Mouse (Mus musculus) neural tube, embryonic 11.5 days (tissue): ENCODE data around the gene Slc36a1. TPM values are rescaled to one million over a fixed set of nuclear protein-coding genes. Genes with fewer than 3 reads are reported as not detected.

Experiments
- ATAC-seq: fragments of 200-750 bp; cut with Nextera tagmentation; 2 replicates; pipeline ENCODE4 v1.8.0; 2017; ENCODE audit warnings: moderate number of reproducible peaks, mild to moderate bottlenecking, moderate TSS enrichment, moderate library complexity; ENCODE audit not compliant: insufficient read depth, low FRiP score, low TSS enrichment
- DNase-seq: peaks from one replicate; pipeline ENCODE4 v3.0.0-alpha.2; 2015; ENCODE audit warnings: low spot score
- H3K27ac ChIP-seq: fragments of 300-500 bp; sonication (generic); 2 replicates; pipeline ENCODE4 v1.5.1; 2014; ENCODE audit warnings: low read depth, mild to moderate bottlenecking, low read length
- H3K27me3 ChIP-seq: fragments of 300-500 bp; sonication (generic); 2 replicates; pipeline ENCODE4 v1.6.1; 2014; ENCODE audit warnings: mild to moderate bottlenecking, low read length, mixed read lengths; ENCODE audit not compliant: control insufficient read depth, insufficient read depth
- H3K36me3 ChIP-seq: fragments of 300-500 bp; sonication (generic); 2 replicates; pipeline ENCODE4 v1.6.1; 2014; ENCODE audit warnings: mild to moderate bottlenecking, low read length, moderate library complexity, mixed read lengths; ENCODE audit not compliant: control insufficient read depth, insufficient read depth
- H3K4me1 ChIP-seq: fragments of 300-500 bp; sonication (generic); 2 replicates; pipeline ENCODE4 v1.6.1; 2014; ENCODE audit warnings: low read length, mixed read lengths; ENCODE audit not compliant: control insufficient read depth, insufficient read depth
- H3K4me2 ChIP-seq: fragments of 300-500 bp; sonication (generic); 2 replicates; pipeline ENCODE4 v1.6.1; 2014; ENCODE audit warnings: low read depth, mild to moderate bottlenecking, moderate library complexity
- H3K4me3 ChIP-seq: fragments of 300-500 bp; sonication (generic); 2 replicates; pipeline ENCODE4 v1.5.1; 2014; ENCODE audit warnings: low read depth, low read length
- H3K9ac ChIP-seq: fragments of 300-500 bp; sonication (generic); 2 replicates; pipeline ENCODE4 v1.6.1; 2014; ENCODE audit warnings: mild to moderate bottlenecking, low read length
- H3K9me3 ChIP-seq: fragments of 300-500 bp; sonication (generic); 2 replicates; pipeline ENCODE4 v1.6.1; 2016; ENCODE audit warnings: low read length; ENCODE audit not compliant: control insufficient read depth
- WGBS: fragments of 180-500 bp; shearing (Covaris S2); extraction: QIAGEN DNeasy Blood & Tissue Kit; methylation state at CpG from one replicate; pipeline ENCODE4 v1.1.7; 2014; 5-methylcytosine and 5-hydroxymethylcytosine counted together
- polyA plus RNA-seq: library from polyadenylated mRNA; unstranded; fragments of >200 nt; fragmentation: Nextera tagmentation; extraction: Ambion mirVana; gene quantifications from 2 replicates; pipeline ENCODE4 v1.2.1, GENCODE M21; 2014

The Slc36a1 gene
- polyA plus RNA-seq, 1 experiment from 2014 or later: 2.6 TPM

- WGBS: 81% methylated on average over 4 of the region's 4 CpGs
- H3K4me1 ChIP-seq: no peaks in the 10 kb centered on the region
- H3K4me3 ChIP-seq: no peak overlapping the region
- no peak overlapping the region for H3K9ac ChIP-seq
- no peak overlapping the region for H3K27ac ChIP-seq
- H3K36me3 ChIP-seq: no peaks in the 10 kb centered on the region
- DNase-seq (no peak), ATAC-seq (no peak)
- no peak overlapping the region for H3K4me2 ChIP-seq
- no peaks in the 10 kb centered on the region for H3K9me3 ChIP-seq
- H3K27me3 ChIP-seq: no peaks in the 10 kb centered on the region
Measured at GRCm38 (mm10) chr11:55170501-55170900, 33.6 kb upstream of the Slc36a1 start.

- DNase-seq (no peak), ATAC-seq (no peak)
- Histone ChIP-seq H3K36me3 (no peaks in the 10 kb centered on the region), H3K9me3 (no peaks in the 10 kb centered on the region), H3K27ac (no peak overlapping the region), H3K27me3 (no peaks in the 10 kb centered on the region), H3K4me3 (no peak overlapping the region), H3K4me2 (no peak overlapping the region), H3K9ac (no peak overlapping the region), H3K4me1 (no peaks in the 10 kb centered on the region)
- WGBS: 86% methylated on average over 4 of the region's 4 CpGs
Measured at GRCm38 (mm10) chr11:55178830-55179229, 25.3 kb upstream of the Slc36a1 start.

GRCm38 (mm10) chr11:55179856-55180255 lies 24.3 kb upstream of the Slc36a1 start:
- no peaks in the 10 kb centered on the region for H3K27me3 ChIP-seq
- H3K4me2 ChIP-seq: no peak overlapping the region
- no peaks in the 10 kb centered on the region for H3K36me3 ChIP-seq
- H3K9me3 ChIP-seq: no peaks in the 10 kb centered on the region
- no peak overlapping the region for H3K27ac ChIP-seq
- H3K9ac ChIP-seq: no peak overlapping the region
- no peak for DNase-seq
- H3K4me1 ChIP-seq: no peaks in the 10 kb centered on the region
- no peak overlapping the region for H3K4me3 ChIP-seq
- no peak for ATAC-seq
- WGBS: 93% methylated on average over 3 of the region's 3 CpGs

- H3K4me2 ChIP-seq: no peak overlapping the region
- ATAC-seq: no peak
Measured at GRCm38 (mm10) chr11:55183124-55183523, 21.0 kb upstream of the Slc36a1 start.

GRCm38 (mm10) chr11:55184246-55184645 lies 19.9 kb upstream of the Slc36a1 start:
- no peak for DNase-seq
- H3K9me3 ChIP-seq: no peaks in the 10 kb centered on the region
- 79% methylated on average over 5 of the region's 5 CpGs for WGBS
- no peaks in the 10 kb centered on the region for H3K36me3 ChIP-seq
- no peak for ATAC-seq
- no peak overlapping the region for H3K27ac ChIP-seq
- H3K4me3 ChIP-seq: no peak overlapping the region
- H3K27me3 ChIP-seq: no peaks in the 10 kb centered on the region
- no peak overlapping the region for H3K4me2 ChIP-seq
- H3K4me1 ChIP-seq: no peaks in the 10 kb centered on the region
- H3K9ac ChIP-seq: no peak overlapping the region

More at GRCm38 (mm10) chr11:55183124-55183523, 21.0 kb upstream of the Slc36a1 start:
- H3K27me3 ChIP-seq: no peaks in the 10 kb centered on the region
- no peak overlapping the region for H3K27ac ChIP-seq
- no peak for DNase-seq
- H3K4me3 ChIP-seq: no peak overlapping the region
- no peak overlapping the region for H3K9ac ChIP-seq
- no peaks in the 10 kb centered on the region for H3K9me3 ChIP-seq
- 67% methylated on average over 7 of the region's 7 CpGs for WGBS
- no peaks in the 10 kb centered on the region for H3K4me1 ChIP-seq
- H3K36me3 ChIP-seq: no peaks in the 10 kb centered on the region

- Histone ChIP-seq H3K4me1 (no peaks in the 10 kb centered on the region), H3K27me3 (no peaks in the 10 kb centered on the region), H3K9ac (no peak within 1 kb of the TSS), H3K4me2 (no peak within 1 kb of the TSS), H3K9me3 (no peaks in the 10 kb centered on the region), H3K27ac (no peak within 1 kb of the TSS), H3K4me3 (no peak within 1 kb of the TSS), H3K36me3 (no peaks in the 10 kb centered on the region)
- DNase-seq (no peak), ATAC-seq (no peak)
- 31% methylated on average over 10 of the region's 10 CpGs for WGBS
Measured at GRCm38 (mm10) chr11:55184733-55185291, 19.3 kb upstream of the Slc36a1 start, which contains the start of gene Slc36a2. TSS of gene Slc36a2 (minus strand) at chr11:55185077.

GRCm38 (mm10) chr11:55187292-55187691 lies 16.9 kb upstream of the Slc36a1 start:
- H3K9ac ChIP-seq: no peak overlapping the region
- no peaks in the 10 kb centered on the region for H3K27me3 ChIP-seq
- DNase-seq (no peak), ATAC-seq (no peak)
- WGBS: 90% methylated on average over 4 of the region's 4 CpGs
- no peak overlapping the region for H3K4me2 ChIP-seq
- H3K36me3 ChIP-seq: no peaks in the 10 kb centered on the region
- H3K27ac ChIP-seq: no peak overlapping the region
- no peaks in the 10 kb centered on the region for H3K9me3 ChIP-seq
- H3K4me1 ChIP-seq: no peaks in the 10 kb centered on the region
- no peak overlapping the region for H3K4me3 ChIP-seq

GRCm38 (mm10) chr11:55187777-55188176 lies 16.4 kb upstream of the Slc36a1 start:
- Histone ChIP-seq H3K27me3 (no peaks in the 10 kb centered on the region), H3K4me2 (no peak overlapping the region), H3K4me3 (no peak overlapping the region), H3K9me3 (no peaks in the 10 kb centered on the region), H3K4me1 (no peaks in the 10 kb centered on the region), H3K27ac (no peak overlapping the region), H3K36me3 (no peaks in the 10 kb centered on the region), H3K9ac (no peak overlapping the region)
- ATAC-seq: no peak
- DNase-seq: no peak
- WGBS: 90% methylated on average over 6 of the region's 6 CpGs

- ATAC-seq (no peak), DNase-seq (no peak)
- Histone ChIP-seq H3K9ac (no peak overlapping the region), H3K4me3 (no peak overlapping the region), H3K36me3 (no peaks in the 10 kb centered on the region), H3K4me1 (no peaks in the 10 kb centered on the region), H3K9me3 (no peaks in the 10 kb centered on the region), H3K27me3 (no peaks in the 10 kb centered on the region), H3K4me2 (no peak overlapping the region), H3K27ac (no peak overlapping the region)
- 91% methylated on average over 3 of the region's 3 CpGs for WGBS
Measured at GRCm38 (mm10) chr11:55190216-55190615, 13.9 kb upstream of the Slc36a1 start.
